Mouse (Mus musculus): ENCODE data around the gene Tle3.

DNA sequence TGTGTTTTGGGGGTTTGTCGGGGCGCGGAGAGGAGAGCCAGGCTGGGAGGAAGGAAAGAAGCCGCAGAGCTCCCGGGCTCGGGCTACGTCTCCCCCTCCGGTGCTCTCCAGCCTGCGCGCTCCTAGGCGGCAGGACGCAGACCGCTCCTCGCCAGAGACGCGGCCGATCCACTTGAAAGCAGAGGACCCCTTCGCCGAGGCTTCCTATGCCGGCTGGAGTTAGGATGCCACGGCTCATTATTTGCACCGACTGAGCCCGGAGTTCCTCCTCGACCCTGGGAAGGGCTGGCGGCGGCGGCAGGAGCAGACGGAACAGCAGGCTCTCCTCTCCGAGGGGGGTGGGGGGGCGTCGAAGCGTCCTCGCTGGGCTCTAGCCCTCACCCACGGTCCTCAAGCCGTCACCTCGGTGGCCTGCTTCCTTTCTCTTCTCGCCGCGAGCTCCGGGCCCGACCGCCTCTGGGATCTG lies 377 bp downstream of the Tle3 start:
- no peak for TF ChIP-seq CTCF (IDR thresholded peaks at IDR 0.05; ENCODE audit: control insufficient read depth, insufficient read depth, insufficient read length)
- no peak for TF ChIP-seq MAX (IDR thresholded peaks at IDR 0.05)
- no peak for TF ChIP-seq FOSL1 (IDR thresholded peaks at IDR 0.05; ENCODE audit: insufficient read depth, low read length, poor library complexity, severe bottlenecking)
- TF ChIP-seq MYOG (IDR thresholded peaks at IDR 0.05; ENCODE audit: control insufficient read depth, extremely low read depth, insufficient read length) = no peak
- no peak for TF ChIP-seq USF1 (IDR thresholded peaks at IDR 0.05; ENCODE audit: low read depth)
- no peak for TF ChIP-seq MYOD1 (IDR thresholded peaks at IDR 0.05; ENCODE audit: control insufficient read depth, insufficient read length, low read depth)
- TF ChIP-seq CEBPB (IDR thresholded peaks at IDR 0.05; ENCODE audit: low read depth) = no peak
